Mouse (Mus musculus): ENCODE measurements around the gene Gatd1.
"Not testable (repeated sequence)": the region's sequence is repeated elsewhere in the genome, so short reads cannot be mapped to it uniquely, and the experiment has no call there.

Gene Gatd1

DNA sequence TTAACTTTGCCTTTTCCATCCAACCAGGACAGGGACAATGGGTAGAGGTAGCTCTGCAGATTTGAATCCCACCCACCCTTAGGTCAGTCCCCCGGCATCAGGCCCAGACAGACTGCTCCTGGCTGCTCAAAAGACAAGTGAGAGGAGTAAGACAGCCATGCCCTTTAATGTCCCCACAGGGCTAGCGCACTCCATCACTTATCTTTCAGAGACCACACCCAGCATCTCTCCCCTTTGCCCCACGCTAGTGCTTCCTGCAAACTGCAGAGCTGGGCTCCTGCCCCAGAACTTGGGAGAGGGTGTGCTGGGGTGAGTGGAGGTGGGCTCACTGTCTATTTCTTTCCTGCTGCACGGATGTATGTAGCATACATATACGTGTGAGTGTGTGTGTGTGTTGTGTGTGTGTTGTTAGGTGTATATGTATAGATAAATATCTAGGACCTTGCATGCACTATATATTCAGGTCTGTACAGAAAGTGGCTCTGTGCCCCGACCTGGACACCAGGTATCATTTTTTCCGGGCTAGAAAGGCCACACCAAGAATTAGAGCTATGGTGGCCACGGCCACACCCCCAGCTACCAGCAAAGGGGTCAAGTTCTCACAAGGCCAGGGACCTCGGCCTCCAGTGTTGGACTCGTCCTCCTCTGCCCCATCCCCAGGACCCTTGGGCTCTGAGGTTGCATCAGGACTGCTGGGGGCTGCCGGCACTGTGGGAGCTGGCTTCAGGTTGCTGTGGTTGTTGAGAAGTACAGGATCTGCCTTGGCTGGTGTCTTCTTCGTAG is 13.2 kb upstream of the Gatd1 start:
- no peak for DNase-seq

DNA sequence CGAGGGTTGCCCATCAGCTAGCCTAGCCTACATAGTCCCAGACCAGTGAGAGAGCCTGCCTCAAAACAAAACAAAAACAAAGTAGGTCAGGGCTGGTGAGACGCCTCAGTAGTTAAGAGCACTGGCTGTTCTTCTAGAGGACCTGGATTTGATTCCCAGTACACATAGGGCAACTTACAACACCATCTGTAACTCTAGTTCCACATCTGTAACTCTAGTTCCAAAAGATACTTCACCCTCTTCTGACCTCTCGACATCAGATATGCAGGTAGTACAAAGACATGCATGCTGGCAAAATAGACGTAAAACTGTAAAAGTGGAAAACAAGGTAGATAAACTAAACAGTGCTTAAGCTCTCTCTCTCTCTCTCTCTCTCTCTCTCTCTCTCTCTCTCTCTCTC is 9.9 kb upstream of the Gatd1 start:
- DNase-seq, result no peak

DNA sequence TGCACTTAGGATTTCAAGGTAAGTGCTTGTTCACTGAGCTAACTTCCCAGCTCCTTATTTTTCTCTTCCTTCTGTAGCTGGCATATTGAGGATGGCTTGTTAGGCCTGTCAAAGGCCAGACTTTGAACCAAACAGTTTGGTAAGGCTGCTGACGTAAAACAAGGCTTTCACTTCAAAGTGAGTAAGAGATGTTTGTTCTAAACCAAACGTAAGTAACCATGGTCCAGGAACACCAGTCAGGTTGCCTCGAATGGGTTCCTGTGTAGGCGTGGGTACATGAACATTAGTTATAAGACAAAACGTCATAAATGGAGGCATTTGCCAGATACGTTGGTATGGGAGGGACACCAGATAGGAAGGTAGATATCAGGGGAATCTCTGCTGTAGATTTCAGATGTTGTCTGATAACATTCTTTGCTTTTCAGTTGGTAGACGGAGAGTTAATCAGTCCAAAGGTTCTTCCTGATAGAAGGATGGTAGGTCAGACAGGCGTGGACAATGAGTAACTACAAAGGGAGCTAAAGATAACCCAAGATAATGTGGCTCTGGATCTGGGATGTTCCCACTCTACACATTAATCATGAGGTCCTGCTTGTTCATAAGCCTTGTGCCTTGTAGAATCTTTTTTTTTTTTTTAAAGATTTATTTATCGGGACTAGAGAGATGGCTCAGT is 6.2 kb upstream of the Gatd1 start:
- no peak for DNase-seq

DNA sequence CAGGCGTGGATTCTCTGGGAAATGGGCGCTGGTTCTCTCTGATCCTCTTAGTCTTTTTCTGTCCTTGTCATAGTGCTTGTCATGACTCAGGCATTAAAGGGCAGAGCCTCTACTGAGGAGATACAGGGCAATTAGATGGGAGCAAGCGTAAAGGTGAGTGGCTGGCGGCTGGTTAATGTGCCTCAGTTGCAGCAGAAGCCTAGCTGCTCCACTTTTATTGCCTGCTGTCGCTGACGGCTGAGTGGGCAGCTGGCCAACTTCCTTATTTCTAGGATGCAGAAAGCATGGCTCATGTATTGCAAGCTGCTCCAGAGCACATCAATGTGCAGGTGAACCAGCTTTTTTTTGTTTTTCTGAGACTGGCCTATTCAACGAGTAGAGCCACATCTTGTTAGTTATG is 5.0 kb upstream of the Gatd1 start:
- peak in 1 of 2 experiments; percentile 37 for DNase-seq

DNA sequence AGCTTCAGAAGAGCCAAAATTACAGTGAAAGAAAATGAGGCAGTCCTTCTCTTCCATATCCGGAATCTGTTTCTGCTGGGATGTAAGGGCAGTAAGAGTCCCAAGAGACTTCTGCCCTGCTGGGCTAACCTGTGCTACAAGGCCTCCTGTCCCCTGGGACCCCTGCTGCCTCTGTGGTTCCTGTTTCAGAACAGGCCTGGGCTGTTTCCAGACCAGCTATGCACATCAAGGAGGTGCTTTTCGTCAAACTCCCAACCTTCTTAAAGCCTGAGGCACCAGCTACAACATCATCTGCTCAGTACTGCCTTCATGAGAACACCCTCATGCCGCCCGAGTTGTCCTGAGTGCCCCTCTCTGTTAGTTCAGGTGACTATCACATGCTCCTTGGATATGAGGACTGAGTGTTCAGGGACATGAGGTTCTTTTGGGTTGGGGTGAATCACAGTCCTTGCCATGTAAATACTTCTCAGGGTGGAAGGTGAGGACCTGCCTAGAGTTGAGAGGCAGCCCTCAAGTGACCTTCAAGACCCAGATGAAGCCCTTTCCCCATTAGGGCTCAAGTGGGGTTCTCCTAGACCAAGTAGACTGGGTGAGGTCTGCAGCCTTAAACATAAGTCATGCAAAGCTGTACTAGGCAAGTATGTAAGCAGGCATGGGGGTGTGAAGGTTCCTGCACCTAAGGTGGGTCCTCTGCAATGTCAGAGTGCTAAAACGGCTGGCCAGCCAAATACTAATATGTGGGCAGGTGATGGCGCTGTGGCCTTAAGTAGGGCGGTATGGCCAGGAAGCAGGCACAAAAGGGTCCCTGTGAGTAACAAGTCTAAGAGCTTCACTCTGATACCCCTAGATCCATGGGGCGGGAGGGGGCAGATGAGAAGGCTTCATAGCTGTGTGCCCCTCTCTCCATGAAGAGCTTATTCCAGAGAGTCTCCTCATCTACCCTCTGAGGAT is 4.1 kb upstream of the Gatd1 start:
- no peak for DNase-seq

DNA sequence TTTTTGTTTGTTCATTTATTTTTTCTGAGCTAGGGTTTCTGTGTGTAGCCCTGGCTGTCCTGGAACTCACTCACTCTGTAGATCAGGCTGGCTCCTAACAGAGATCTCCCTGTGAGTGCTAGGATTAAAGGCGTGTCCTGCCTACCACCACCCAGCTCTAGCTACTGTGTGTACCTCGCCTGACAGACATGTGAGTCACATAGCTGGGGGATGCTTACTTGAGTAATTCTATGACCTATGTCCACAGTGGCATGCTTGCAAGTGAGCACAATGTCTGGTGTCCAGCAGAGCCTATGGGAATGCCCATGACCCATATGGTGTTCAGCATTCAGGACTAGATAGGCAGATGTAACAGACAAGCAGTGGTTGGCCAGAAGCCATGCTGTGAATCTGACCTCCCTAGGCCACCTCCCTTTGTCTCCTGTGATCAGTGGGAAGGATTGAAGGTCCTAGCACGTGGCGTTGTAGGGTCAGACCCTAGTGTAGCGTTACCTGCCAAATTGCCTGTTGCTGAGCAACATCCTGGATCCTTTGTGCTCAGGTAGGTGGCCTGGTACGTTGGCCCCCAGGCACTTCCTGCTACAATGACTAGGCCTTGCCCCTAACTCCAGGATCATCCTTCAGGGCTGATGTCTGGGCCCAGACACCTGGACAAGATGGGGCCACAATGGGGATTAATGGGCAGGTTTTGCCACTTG is 2.4 kb upstream of the Gatd1 start:
- DNase-seq, result no peak

DNA sequence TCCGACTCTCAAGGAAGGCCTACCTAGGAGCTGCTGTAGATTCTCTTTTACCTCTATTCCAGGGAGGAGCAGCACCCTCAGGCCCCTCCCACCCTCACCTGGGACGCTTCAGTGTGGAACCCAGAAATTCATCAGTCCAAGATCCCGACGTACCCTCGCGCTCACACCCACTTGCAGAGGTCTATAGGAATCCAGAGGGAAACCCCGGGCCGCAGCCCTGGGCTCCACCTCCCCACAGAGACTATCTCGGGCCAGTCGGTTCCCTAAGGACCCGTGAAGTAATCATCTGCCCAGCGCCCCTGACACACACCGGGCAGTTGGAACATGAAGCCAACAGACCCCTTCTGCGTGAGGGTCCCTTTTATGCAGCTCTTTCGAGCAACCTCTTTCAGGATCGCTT is 605 bp downstream of the Gatd1 start:
- no peak for DNase-seq

DNA sequence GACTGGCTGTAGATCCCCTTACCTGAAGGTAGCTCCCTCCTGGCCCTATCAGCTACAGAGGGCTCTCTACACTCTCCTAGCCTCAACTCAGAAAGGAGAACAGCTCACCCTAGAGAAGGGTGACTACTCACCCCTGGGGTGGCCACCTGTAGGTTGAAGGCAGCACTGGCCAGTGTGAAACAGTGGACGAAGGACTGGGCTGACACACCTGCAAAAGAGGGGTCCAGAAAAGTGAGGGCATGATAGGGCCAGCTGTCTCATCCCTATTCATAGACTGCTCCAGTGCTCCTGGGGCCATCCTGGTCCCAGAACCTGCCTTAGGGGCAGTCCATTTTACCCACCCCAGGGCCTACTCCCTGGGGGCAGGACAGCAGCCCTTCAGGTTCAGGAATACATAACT is 2.3 kb downstream of the Gatd1 start:
- DNase-seq, result no peak

DNA sequence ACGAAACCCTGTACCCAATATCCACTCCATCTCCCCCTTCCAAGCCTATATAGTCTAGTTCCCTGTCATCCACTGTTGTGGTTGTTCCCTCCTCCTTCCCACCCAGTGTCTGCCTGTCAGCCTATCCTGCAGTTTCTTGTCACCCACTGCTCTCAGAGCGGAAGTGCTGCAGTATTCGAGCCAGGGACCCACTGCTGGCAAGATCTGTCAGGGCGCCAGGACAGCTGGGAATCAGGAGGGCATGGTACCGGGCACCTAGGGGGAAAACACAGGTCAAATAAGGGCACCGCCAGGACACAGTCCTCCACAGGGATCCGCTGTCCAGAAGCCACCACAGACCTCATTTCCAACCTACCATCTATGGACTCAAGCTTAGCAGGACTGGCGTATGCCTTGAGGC is 3.3 kb downstream of the Gatd1 start:
- no peak for DNase-seq

DNA sequence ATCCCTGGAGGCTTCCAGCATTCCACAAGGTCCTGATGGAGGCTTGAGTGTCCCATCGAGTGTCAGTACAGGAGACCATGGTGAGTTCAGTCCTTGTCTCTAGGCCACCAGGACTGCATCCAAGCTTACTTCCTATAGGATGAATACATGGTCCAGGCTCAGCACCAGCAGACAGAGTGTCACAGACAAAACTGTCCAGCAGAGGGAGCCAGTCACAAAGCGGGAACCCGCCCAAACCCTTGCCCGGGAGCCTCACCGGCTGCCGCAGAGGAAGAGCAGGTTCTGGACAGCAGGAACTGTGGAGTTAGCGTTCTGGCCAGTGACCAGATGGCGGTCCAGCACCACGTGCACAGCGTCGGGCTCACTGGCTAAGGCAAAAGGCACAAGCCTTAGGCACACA is 5.1 kb downstream of the Gatd1 start:
- DNase-seq, result peak; percentile 86 to 92

DNA sequence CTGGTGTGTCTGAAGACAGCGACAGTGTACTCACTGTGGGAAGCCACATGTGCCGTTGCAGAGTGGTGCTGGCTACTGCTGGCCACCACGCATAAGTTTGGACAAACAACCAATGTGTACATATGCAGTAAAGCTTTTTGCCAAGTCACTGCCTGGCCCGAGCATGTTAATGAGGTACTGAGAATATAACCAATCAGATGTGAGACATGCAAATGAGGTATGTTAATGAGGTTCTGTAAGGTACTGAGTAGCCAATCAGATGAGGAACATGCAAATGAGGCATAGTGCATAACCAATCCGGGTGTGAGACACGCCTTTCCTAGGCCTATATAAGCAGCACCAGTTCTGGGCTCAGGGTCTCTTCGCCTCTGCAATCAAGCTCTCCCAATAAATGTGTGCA is 6.3 kb downstream of the Gatd1 start:
- not testable (repeated sequence) for DNase-seq

DNA sequence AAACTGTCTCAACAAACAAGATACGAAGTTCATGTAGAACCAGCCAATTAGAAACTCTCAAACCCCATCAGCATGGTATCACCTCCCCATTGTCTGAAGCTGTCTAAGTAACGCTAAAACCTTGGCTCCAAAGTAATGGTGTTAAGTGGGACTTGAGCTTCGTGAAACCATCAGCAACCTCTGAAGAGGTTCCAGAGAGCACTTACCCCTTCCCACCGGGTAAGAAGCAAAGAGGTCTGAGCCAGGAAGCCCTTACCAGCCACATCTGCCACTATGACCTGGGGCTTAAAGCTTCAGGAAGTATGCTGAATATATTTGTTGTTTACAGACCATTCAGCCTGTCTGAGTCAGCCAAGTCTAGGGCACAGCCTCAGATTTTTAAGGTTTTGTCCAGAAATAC is 8.5 kb downstream of the Gatd1 start:
- no peak for DNase-seq

DNA sequence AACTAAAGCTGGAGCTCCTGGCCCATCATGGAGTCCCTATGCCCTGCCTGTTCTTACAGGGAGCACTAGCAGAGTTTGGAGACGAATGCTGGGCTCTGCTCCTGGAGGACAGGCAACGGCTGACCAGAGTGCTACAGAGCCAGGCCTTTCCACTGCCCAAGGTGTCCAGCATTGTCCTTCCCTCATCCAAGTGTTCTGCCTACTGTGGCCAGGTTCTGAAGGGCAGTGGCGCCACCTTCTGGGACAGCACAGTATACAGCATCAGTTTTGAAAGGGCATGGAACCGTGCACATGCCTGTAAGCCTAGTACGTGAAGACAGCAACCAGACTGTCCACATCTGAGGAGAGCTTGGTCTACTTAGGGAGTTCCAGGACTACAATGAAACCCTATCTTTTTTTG is 10.6 kb downstream of the Gatd1 start:
- peak; percentile 72 to 79 for DNase-seq

DNA sequence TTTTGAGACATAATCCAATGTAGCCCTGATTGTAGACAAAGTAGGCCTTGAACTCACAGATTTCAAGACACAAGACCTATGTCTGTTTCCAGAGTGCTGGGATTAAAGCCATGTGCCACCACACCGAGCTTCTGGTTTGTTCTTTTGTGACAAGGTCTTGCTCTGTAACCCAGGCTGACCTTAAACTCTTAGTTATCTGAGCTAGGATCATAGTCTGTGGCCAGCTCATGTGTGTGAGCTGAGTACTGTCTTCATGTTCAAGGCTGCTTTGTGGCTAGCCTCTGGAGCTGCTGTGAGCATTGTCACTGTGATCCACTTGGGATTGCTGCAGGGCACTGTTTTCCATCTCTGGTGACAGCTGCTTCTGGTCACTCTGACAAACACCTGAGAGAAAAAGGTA is 18.6 kb downstream of the Gatd1 start:
- no peak for DNase-seq

DNA sequence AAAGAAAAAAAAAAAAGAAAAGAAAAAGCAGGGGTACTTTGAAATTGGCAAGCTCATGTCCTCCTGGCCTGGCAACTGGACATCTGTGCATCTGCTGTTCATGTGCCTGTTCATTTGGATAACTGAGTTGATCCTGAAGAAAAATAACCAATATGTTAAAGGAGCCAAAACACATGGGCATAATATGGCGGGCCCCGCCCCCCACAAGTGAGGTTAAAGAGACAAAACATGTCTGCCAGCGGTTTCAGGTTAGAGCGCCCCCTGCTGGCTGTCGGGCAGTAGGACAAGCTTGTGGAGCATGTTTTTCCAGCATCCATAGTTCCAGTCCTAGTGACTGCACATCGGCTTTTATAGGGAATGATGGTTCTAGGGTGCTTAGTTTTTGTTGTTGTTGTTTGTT is 19.2 kb downstream of the Gatd1 start:
- peak; percentile 81 to 86 for DNase-seq

DNA sequence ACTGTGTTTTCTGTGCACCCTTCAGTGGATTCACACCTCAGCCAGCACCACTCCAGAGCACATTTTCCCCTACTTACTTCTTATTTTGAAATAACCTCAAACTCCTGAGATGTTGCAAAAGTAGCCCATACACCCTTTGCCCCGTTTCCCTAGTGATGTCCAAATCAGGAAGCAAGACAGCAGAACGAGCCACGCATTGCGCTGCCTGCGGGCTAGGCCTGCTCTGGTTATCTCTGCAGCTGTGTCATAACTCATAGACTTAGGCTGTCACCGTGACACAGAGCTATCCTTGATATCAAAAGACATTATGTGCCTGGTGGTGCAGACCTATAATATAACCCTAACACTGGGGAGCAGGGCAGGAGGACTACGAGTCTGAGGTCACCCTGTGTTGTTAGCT is 19.8 kb downstream of the Gatd1 start:
- DNase-seq, result peak; percentile 43 to 47

DNA sequence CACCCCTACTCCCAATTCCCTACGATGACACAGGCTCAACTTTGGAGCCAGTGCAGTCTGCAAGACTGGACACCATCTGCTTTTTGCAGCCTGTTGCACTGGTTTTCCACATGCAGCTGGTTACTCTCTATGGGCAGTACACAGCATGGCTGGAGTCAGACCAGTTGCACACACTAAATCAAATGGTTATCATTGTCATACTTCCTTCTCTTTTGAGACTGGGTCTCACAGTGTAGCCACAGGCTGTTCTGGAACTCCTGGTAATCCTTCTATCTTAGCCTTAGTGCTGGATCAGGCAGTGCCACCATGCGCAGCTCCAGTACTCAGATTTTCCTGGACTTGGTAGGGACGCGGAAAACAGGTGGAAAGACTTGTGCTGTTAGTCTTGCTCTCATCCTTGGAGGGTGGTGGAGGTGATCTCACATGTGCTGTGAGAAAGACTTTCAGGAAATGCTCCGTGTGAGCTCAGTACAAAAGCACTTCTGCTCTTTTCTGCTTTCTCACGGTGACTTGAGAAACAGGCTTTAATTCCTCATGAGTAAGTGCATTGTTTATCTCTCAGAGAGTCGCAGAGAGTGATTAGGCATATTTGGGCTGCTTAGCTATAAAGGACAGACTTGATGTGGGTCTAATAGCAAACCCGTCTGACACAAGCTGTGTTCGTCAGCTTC is 21.2 kb downstream of the Gatd1 start:
- DNase-seq, result no peak

DNA sequence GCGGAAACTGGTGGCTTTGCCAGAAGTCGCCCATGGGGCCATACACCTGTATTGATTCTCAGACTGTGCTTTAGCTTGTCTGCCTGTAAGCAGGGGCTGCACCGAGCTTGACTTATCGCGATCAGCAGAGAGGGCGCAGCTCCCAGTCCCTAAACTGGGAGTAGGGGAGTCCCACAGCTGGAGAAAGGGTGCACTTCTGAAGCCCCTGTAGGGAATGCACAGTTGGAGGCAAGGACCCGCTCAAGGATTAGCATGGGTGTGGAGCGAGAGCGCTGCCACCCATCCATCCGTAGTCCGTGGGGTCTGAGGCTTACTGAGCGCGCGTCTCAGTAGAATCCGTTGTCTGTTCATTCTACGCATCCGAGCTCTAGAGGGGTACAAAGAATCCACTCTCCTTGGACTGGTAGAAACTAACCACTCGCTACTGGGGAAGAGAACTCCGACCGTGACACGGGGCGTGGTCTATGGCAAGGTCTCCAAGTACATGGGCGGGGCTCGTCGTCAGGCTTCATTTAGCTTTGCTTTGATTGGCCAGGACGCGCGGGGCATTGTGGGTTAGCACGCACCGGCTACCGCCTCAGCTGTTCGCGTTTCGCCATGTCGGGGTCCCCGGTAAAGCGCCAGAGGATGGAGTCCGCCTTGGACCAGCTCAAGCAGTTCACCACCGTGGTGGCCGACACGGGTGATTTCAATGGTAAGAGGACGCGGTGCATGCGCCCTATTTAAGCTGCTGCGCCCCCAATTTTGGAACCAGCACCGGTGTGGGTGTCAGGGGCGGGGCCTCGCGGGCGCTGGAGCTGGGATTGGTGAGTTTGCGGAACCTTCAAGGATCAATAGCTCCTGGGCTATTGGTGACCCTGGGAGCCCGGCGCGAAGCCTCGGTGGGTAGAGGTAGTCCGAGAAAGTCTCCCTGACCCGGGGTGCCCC is 22.0 kb downstream of the Gatd1 start, which contains the start of gene Taldo1:
Taldo1 (plus strand) TSS at position 575 of the 927 bp plus-strand sequence.
- peak; percentile 96 to 97 for DNase-seq

DNA sequence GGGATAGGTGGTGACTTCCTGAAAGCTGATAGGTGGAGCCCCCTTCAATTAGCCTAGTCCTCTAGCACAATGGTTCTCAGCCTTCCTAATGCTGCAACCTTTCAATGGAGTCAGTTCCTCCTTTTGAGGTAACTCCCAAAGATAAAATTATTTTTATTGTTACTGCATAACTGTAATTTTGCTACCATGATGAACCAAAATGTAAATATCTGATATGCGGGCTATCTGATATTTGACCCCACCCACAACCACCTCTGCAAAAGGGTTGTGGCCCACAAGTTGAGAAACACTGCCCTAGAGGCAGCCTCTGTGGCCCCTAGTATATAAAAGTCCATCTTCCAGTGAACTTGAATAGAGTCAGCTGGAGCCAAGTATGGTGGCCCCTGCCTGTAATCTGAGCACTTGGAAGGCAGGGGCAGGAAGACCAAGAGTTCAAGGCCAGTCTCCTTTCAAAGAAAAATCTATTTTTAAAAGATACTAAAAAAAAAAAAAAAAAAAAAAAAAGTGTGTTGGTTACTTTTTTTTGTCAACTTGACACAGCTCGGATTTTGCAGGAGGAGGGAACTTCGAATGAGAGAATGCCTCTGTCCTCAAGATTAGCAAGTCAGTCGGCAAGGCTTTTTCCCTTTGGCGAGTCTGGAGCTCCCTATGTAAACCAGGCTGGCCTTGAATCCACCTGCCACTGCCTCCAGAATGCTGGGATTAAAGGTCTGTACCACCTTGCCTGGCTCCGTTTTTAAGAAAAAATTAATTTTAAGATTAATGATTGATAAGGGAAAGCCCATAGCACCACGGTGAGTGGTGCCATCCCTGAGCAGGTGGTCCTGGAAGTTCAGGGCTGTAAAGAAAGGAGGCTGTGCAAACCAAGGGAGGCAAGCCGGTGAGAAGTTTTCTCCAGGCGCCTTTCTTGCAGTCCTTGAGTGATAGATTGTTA is 23.3 kb downstream of the Gatd1 start:
- no peak for DNase-seq
